Mouse (Mus musculus): ENCODE results near the gene Slc8b1. TPM values are rescaled to one million over a fixed set of nuclear protein-coding genes. Genes with fewer than 3 reads are reported as not detected.

The Slc8b1 gene
- polyA plus RNA-seq, 1 experiment = 23.0 TPM

DNA sequence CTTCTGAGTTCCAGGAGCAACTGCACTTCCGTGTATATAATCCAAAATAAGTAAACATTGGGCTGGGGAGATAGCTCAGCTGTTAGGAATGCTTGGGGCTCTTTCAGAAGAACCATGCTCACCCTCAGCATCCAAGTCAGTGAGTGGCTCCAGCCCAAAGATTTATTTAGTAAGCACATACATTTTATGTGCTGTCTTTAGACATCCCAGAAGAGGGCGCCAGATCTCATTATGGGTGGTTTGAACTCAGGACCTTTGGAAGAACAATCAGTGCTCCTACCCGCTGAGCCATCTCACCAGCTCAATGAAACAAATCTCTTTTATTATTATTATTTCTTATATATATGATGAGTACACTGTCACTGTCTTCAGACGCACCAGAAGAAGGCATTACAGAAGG is 31.4 kb upstream of the Slc8b1 start:
- H3K27ac ChIP-seq (ENCODE audit: insufficient read depth, low read depth, low read length) = no peak overlapping the region
- DNase-seq = no peak
- H3K36me3 ChIP-seq (ENCODE audit: control insufficient read depth, insufficient read depth, low read length) = no peaks in the 10 kb centered on the region
- no peaks in the 10 kb centered on the region for H3K4me1 ChIP-seq (ENCODE audit: control insufficient read depth, insufficient read depth, low read length)
- no peaks in the 10 kb centered on the region for H3K27me3 ChIP-seq (replicated peaks; ENCODE audit: control insufficient read depth, insufficient read depth, low read length)
- 77% methylated on average over 4 of the region's 4 CpGs for WGBS
- TF ChIP-seq POLR2A (IDR thresholded peaks at IDR 0.05; ENCODE audit: low read depth, low read length) (no peak), CTCF (conservative IDR thresholded peaks at IDR 0.05; ENCODE audit: insufficient read depth, insufficient read length, low read depth, low read length) (no peak)
- H3K4me3 ChIP-seq (ENCODE audit: insufficient read depth, low read depth, low read length) = no peak overlapping the region

- no peak for TF ChIP-seq CTCF (conservative IDR thresholded peaks at IDR 0.05; ENCODE audit: insufficient read depth, insufficient read length, low read depth, low read length)
- no peak for TF ChIP-seq POLR2A (IDR thresholded peaks at IDR 0.05; ENCODE audit: low read depth, low read length)
- H3K27me3 ChIP-seq (replicated peaks; ENCODE audit: control insufficient read depth, insufficient read depth, low read length) = no peaks in the 10 kb centered on the region
- H3K4me3 ChIP-seq (ENCODE audit: insufficient read depth, low read depth, low read length) = no peak overlapping the region
- H3K27ac ChIP-seq (ENCODE audit: insufficient read depth, low read depth, low read length) = no peak overlapping the region
- no peaks in the 10 kb centered on the region for H3K4me1 ChIP-seq (ENCODE audit: control insufficient read depth, insufficient read depth, low read length)
- no peaks in the 10 kb centered on the region for H3K36me3 ChIP-seq (ENCODE audit: control insufficient read depth, insufficient read depth, low read length)
- WGBS = 53% methylated on average over 9 of the region's 9 CpGs
- no peak for DNase-seq
These were observed 29.8 kb upstream of the Slc8b1 start for GRCm38 (mm10) chr5:120481205-120481604.

DNA sequence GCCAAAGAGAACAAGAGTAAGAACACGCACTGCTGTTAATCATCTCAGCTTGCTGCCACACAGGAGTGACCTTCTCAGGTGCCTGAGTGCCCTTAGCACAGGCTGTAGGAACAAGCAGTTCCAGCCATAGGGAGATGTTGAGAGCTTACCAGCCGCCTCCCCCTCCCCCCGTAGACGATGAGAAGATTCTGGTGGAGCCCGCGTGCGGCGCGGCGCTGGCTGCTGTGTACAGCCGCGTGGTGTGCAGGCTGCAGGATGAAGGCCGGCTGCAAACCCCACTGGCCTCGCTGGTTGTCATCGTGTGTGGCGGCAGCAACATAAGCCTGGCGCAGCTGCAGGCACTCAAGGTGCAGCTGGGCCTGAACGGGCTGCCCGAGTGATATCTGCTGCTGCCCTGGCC is 27.6 kb upstream of the Slc8b1 start:
- no peak for TF ChIP-seq POLR2A (IDR thresholded peaks at IDR 0.05; ENCODE audit: low read depth, low read length)
- no peak for TF ChIP-seq CTCF (conservative IDR thresholded peaks at IDR 0.05; ENCODE audit: insufficient read depth, insufficient read length, low read depth, low read length)
- 81% methylated on average over 19 of the region's 19 CpGs for WGBS
- Histone ChIP-seq H3K27me3 (replicated peaks; ENCODE audit: control insufficient read depth, insufficient read depth, low read length) (no peaks in the 10 kb centered on the region), H3K36me3 (ENCODE audit: control insufficient read depth, insufficient read depth, low read length) (no peaks in the 10 kb centered on the region), H3K4me3 (ENCODE audit: insufficient read depth, low read depth, low read length) (no peak overlapping the region), H3K27ac (ENCODE audit: insufficient read depth, low read depth, low read length) (no peak overlapping the region), H3K4me1 (ENCODE audit: control insufficient read depth, insufficient read depth, low read length) (no peaks in the 10 kb centered on the region)
- DNase-seq = no peak

GRCm38 (mm10) chr5:120487844-120488243 is 23.1 kb upstream of the Slc8b1 start:
- Histone ChIP-seq H3K27me3 (replicated peaks; ENCODE audit: control insufficient read depth, insufficient read depth, low read length) (no peaks in the 10 kb centered on the region), H3K4me3 (ENCODE audit: insufficient read depth, low read depth, low read length) (no peak overlapping the region), H3K27ac (ENCODE audit: insufficient read depth, low read depth, low read length) (no peak overlapping the region), H3K4me1 (ENCODE audit: control insufficient read depth, insufficient read depth, low read length) (0 out of 2 replicates have a peak, but pooled peaks cover 2% of the 10 kb centered on the region), H3K36me3 (ENCODE audit: control insufficient read depth, insufficient read depth, low read length) (no peaks in the 10 kb centered on the region)
- no peak for DNase-seq
- TF ChIP-seq POLR2A (IDR thresholded peaks at IDR 0.05; ENCODE audit: low read depth, low read length) (no peak), CTCF (conservative IDR thresholded peaks at IDR 0.05; ENCODE audit: insufficient read depth, insufficient read length, low read depth, low read length) (no peak)
- 86% methylated on average over 8 of the region's 8 CpGs for WGBS

DNA sequence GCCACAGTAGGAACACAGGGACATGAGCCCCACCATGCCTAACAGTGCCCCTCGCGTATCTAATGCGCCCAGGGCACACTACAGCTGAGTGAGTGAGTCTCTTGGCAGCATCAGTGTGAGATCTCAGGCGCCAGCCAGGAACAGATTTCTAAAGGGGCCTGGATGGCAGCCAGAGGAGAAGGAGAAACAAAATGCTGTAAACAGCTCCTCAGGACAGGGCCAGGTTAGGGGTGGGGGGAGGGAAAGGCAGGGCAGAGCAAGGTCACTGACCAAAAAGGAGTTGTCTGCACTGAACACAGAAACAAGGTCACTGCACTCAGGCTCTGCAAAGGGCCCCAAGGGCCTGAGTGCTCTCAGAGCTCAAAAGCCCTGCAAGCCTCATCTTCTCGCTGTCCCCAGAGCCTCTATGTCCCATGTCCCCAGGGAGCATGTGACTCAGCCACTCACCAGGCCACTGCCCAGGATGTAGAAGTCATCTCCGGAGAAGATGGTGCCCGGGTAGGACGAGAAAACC is 20.2 kb upstream of the Slc8b1 start:
- 0 out of 2 replicates have a peak, but pooled peaks cover 5% of the 10 kb centered on the region for H3K4me1 ChIP-seq (ENCODE audit: control insufficient read depth, insufficient read depth, low read length)
- TF ChIP-seq POLR2A (IDR thresholded peaks at IDR 0.05; ENCODE audit: low read depth, low read length) = no peak
- no peak for TF ChIP-seq CTCF (conservative IDR thresholded peaks at IDR 0.05; ENCODE audit: insufficient read depth, insufficient read length, low read depth, low read length)
- WGBS = 38% methylated on average over 8 of the region's 8 CpGs

GRCm38 (mm10) chr5:120492437-120492836 is 18.5 kb upstream of the Slc8b1 start:
- no peaks in the 10 kb centered on the region for H3K36me3 ChIP-seq (ENCODE audit: control insufficient read depth, insufficient read depth, low read length)
- H3K4me1 ChIP-seq (ENCODE audit: control insufficient read depth, insufficient read depth, low read length) = 0 out of 2 replicates have a peak, but pooled peaks cover 5% of the 10 kb centered on the region
- H3K27me3 ChIP-seq (replicated peaks; ENCODE audit: control insufficient read depth, insufficient read depth, low read length) = no peaks in the 10 kb centered on the region
- peak; percentile 33 for DNase-seq
- H3K27ac ChIP-seq (ENCODE audit: insufficient read depth, low read depth, low read length) = no peak overlapping the region
- WGBS = 71% methylated on average over 11 of the region's 11 CpGs
- TF ChIP-seq POLR2A (IDR thresholded peaks at IDR 0.05; ENCODE audit: low read depth, low read length) = no peak
- no peak; the same call in 1 of the 2 replicates for TF ChIP-seq CTCF (conservative IDR thresholded peaks at IDR 0.05; ENCODE audit: insufficient read depth, insufficient read length, low read depth, low read length)
- H3K4me3 ChIP-seq (ENCODE audit: insufficient read depth, low read depth, low read length) = no peak overlapping the region

More for the DNA sequence above, 20.2 kb upstream of the Slc8b1 start:
- no peaks in the 10 kb centered on the region for H3K36me3 ChIP-seq (ENCODE audit: control insufficient read depth, insufficient read depth, low read length)
- H3K27ac ChIP-seq (ENCODE audit: insufficient read depth, low read depth, low read length) = peak overlapping the region; percentile 54
- no peaks in the 10 kb centered on the region for H3K27me3 ChIP-seq (replicated peaks; ENCODE audit: control insufficient read depth, insufficient read depth, low read length)
- H3K4me3 ChIP-seq (ENCODE audit: insufficient read depth, low read depth, low read length) = no peak overlapping the region
- DNase-seq = peak; percentile 83

DNA sequence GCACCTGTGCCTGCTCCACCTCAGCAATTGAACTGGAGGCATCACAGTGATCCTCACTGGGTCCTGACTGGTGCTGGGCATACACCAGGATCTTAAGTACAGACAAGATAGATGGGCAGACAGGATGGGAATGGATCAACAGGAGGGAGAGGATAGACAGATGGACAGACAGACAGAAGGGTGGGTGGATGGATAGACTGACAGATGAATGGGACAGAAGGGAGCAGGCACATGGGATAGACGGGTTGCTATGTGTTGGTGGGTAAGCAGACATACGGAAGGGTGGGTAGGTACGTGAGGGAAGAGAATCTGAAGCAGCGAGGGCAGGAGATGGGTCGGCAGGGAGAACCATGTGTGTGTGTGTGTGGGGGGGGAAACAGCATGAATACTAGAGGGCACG is 17.5 kb upstream of the Slc8b1 start:
- H3K27me3 ChIP-seq (replicated peaks; ENCODE audit: control insufficient read depth, insufficient read depth, low read length) = no peaks in the 10 kb centered on the region
- 0 out of 2 replicates have a peak, but pooled peaks cover 5% of the 10 kb centered on the region for H3K4me1 ChIP-seq (ENCODE audit: control insufficient read depth, insufficient read depth, low read length)
- H3K27ac ChIP-seq (ENCODE audit: insufficient read depth, low read depth, low read length) = no peak overlapping the region
- DNase-seq = no peak
- WGBS = 92% methylated on average over 6 of the region's 6 CpGs
- no peak overlapping the region for H3K4me3 ChIP-seq (ENCODE audit: insufficient read depth, low read depth, low read length)
- TF ChIP-seq CTCF (conservative IDR thresholded peaks at IDR 0.05; ENCODE audit: insufficient read depth, insufficient read length, low read depth, low read length) = no peak
- TF ChIP-seq POLR2A (IDR thresholded peaks at IDR 0.05; ENCODE audit: low read depth, low read length) = no peak
- H3K36me3 ChIP-seq (ENCODE audit: control insufficient read depth, insufficient read depth, low read length) = no peaks in the 10 kb centered on the region

Data from kidney, adult 2 months (tissue).